Mouse (Mus musculus): ENCODE measurements around the gene Auh. TPM values are rescaled to one million over a fixed set of nuclear protein-coding genes. Genes with fewer than 3 reads are reported as not detected.

Gene Auh
- total RNA-seq, 2 experiments from 2014 or later = 32.4 to 34.3 TPM

DNA sequence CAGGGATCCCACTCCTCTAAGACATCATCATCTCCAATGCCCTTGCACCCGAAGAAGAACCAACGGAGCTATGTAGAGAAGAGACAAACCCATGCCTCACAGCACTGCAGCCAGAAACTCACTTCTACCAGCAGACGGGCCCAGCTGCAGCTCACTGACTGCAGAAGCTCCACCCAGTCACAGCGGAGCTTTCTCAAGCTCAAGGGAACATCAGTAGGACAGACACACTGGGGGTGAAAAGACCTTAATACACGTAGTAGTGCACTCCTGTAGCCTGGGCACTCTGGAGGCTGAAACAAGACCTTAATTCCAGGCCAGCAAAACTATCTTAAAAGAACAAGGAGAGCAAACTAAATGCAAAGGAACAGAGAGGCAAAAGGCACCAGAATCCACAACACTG is 5.0 kb downstream of the Auh start:
- no peak for ATAC-seq (replicated peaks; ENCODE audit: poor library complexity)

- ATAC-seq (replicated peaks; ENCODE audit: poor library complexity) = no peak
Observed at GRCm38 (mm10) chr13:52921966-52922365, 7.5 kb downstream of the Auh start.

GRCm38 (mm10) chr13:52921065-52921825 is 8.2 kb downstream of the Auh start:
- ATAC-seq (replicated peaks; ENCODE audit: poor library complexity) = no peak

DNA sequence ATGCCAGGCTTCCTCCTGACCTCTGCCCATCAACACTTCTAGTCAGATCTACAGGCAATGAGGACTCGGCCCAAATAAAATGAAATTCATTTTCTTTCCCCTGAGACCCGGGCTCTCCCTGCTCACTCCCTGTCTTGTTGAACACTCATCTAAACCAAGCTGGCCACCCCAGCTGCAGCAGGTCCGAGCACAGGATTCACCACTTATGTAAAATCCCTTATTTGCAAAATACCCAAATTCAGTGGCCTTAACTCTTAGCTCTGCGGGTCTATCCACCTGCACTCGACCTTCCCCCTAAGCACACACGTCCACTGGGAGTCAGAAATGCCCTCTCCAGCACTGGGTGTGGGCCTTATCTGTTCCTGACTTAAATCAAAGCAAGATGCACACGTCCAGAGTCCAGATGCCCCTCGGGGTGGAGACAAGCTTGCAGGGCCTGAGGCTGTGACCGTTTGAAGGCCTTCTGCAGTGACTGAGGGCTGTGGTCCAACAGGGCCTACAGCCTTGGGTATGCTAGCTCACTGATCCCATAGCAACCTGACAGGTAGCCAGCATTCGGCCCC is 9.6 kb downstream of the Auh start:
- no peak for ATAC-seq (replicated peaks; ENCODE audit: poor library complexity)

DNA sequence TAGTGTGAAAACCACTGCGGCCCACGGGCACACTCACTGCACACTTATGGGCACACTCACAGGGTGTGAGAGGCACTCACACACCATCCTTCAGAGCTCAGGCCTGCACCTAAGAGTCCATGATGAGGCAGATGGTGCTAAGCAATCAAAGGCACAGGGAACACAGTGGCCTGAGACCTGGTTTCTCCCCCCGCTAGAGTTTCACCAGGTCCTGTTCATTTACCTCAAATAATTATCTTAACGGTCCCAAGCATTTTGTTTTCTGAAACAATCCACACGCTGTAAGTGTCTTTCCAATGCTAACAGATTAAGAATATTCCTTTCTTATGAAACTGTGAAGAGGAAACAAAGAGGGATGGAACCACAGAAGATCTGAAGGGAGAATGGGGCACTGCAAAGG is 11.1 kb downstream of the Auh start:
- ATAC-seq (replicated peaks; ENCODE audit: poor library complexity) = no peak

DNA sequence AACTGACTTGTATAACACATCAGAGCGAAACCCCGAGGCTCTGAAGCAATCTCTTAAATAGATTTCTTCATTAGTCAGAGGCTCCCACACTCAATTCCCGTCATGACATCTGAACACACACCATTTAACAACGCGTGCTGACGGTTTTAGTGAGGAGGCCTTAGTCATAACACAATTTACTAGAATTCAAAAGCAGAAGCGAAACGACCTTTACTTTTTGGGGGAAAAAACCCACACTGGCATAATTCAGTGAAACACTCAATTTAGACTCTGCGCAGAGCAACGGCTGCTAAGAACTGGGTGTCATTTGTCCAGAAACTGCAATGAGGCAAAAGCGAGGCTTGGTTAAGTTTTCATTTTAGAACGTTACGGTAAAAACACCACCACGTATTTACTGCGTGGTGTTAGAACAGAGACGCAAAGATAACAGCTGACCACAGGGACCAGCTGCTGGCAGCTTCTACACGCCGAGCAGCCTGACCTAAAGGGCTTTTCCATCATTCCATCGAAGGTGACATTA is 14.8 kb downstream of the Auh start:
- peak; percentile 80 for ATAC-seq (replicated peaks; ENCODE audit: poor library complexity)

GRCm38 (mm10) chr13:52913926-52914325 is 15.6 kb downstream of the Auh start:
- no peak for ATAC-seq (replicated peaks; ENCODE audit: poor library complexity)

GRCm38 (mm10) chr13:52912495-52912894 is 17.0 kb downstream of the Auh start:
- no peak for ATAC-seq (replicated peaks; ENCODE audit: poor library complexity)

GRCm38 (mm10) chr13:52911259-52911658 is 18.2 kb downstream of the Auh start:
- no peak for ATAC-seq (replicated peaks; ENCODE audit: poor library complexity)

DNA sequence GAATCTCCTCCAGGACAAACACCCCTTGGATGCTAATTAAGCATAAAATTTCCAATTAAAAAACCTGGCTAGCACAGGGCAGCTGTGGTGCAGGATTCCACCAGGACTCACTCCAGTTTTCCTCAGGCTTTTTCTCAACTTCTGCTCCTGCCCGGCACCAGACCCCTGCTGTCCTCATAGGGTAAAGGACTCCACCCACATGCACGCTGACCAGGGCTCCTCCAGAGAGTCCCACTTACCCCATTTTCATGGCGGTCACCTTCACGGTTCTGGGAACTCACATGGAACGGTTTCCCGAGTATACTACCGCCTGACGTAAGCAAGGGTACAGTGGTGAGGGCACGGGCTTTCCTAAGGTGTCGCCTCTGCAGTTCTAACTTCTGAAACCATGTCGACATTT is 23.2 kb downstream of the Auh start:
- ATAC-seq (replicated peaks; ENCODE audit: poor library complexity) = no peak

GRCm38 (mm10) chr13:52904175-52904574 is 25.3 kb downstream of the Auh start:
- ATAC-seq (replicated peaks; ENCODE audit: poor library complexity) = no peak

- ATAC-seq (replicated peaks; ENCODE audit: poor library complexity) = peak; percentile 50; the same call in 1 of the 2 replicates
Observed at GRCm38 (mm10) chr13:52903767-52904166, 25.7 kb downstream of the Auh start.

GRCm38 (mm10) chr13:52902517-52902916 is 27.0 kb downstream of the Auh start:
- ATAC-seq (replicated peaks; ENCODE audit: poor library complexity) = no peak

DNA sequence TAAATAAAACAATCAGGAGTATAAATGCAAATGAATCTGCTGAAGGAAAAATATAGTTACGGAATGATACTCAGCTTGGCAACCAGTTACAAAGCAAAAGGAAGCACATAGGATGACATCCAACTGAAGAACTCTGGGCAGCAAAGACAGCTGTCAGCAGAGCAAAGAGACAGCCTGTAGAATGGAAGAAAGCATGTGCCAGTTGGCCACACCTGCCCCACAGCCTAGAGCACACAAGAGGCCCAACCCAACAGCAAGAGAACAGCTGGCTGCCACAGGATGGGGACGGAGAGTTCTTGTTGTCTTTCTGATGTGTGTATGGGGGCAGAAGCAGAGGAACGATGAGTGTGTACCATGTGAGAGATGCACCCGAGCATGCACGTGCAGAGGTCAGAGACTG is 29.8 kb downstream of the Auh start:
- no peak for ATAC-seq (replicated peaks; ENCODE audit: poor library complexity)

GRCm38 (mm10) chr13:52897806-52898205 is 31.7 kb downstream of the Auh start:
- ATAC-seq (replicated peaks; ENCODE audit: poor library complexity) = no peak

DNA sequence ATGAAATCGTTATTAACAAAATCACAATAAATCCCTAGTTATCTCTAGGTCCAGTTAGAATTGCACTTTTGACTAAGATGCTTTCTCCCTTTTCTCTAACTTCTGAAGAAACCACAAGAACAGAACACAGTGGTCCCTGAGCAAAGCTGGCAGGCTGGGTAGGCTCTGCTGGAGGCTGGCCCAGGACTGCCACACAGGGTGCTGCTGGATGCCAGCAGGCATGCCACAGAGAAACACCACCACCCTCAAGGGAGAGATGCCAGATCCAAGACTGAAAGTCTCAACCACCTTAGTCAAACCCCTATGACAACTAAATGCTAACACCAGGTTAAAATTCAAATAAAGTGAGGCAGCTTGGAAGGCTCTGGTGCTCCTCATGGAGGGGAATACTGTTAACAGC is 36.7 kb downstream of the Auh start:
- ATAC-seq (replicated peaks; ENCODE audit: poor library complexity) = no peak

- peak; percentile 87 for ATAC-seq (replicated peaks; ENCODE audit: poor library complexity)
Observed at GRCm38 (mm10) chr13:52892065-52892503, 37.4 kb downstream of the Auh start.

- ATAC-seq (replicated peaks; ENCODE audit: poor library complexity) = no peak
Observed at GRCm38 (mm10) chr13:52890313-52890712, 39.2 kb downstream of the Auh start.

DNA sequence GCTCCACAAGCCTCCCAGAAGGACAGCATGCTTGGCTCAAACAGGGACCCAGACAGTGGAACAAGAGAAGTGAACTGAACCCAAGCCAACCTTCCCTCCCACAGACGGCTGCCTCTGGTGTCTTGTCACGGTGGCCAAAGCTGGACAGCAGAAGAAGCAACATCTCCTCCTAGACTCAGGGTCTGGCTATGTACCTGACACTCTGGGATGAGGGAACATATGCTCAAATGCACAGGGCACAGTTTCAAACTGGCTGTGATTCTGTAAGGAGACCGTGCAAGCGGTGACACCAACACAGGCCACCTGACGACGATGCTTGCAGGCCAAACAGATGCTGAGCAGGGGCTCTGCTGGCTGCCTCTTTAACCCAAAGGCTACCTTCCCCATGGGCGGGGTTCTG is 42.7 kb downstream of the Auh start:
- no peak for ATAC-seq (replicated peaks; ENCODE audit: poor library complexity)

GRCm38 (mm10) chr13:52883960-52884326 is 45.5 kb downstream of the Auh start:
- ATAC-seq (replicated peaks; ENCODE audit: poor library complexity) = 0 out of 2 replicates have a peak, but pooled peaks have one; percentile 31

GRCm38 (mm10) chr13:52883084-52883959 is 46.2 kb downstream of the Auh start:
- no peak for ATAC-seq (replicated peaks; ENCODE audit: poor library complexity)
